Mouse (Mus musculus): Measurements from ENCODE around the gene Supt5. TPM values are rescaled to one million over a fixed set of nuclear protein-coding genes. Genes with fewer than 3 reads are reported as not detected.

The Supt5 gene
- polyA plus RNA-seq, 1 experiment from 2014 or later = 113 TPM

- H3K9me3 ChIP-seq (replicated peaks) = no peaks in the 10 kb centered on the region
- peak overlapping the region; percentile 94 for H3K27ac ChIP-seq (replicated peaks)
- peaks cover 52% of the 10 kb centered on the region for H3K4me1 ChIP-seq
- no peaks in the 10 kb centered on the region for H3K27me3 ChIP-seq (ENCODE audit: low read depth, poor library complexity, severe bottlenecking)
- WGBS = under 1% methylated on average over 43 of the region's 43 CpGs
- peak; percentile 71 for DNase-seq (ENCODE audit: low spot score)
- peaks cover 41% of the 10 kb centered on the region for H3K36me3 ChIP-seq
- peak overlapping the region; percentile 90 for H3K4me3 ChIP-seq
Observed at GRCm38 (mm10) chr7:28371514-28371989, 33.0 kb upstream of the Supt5 start.

DNA sequence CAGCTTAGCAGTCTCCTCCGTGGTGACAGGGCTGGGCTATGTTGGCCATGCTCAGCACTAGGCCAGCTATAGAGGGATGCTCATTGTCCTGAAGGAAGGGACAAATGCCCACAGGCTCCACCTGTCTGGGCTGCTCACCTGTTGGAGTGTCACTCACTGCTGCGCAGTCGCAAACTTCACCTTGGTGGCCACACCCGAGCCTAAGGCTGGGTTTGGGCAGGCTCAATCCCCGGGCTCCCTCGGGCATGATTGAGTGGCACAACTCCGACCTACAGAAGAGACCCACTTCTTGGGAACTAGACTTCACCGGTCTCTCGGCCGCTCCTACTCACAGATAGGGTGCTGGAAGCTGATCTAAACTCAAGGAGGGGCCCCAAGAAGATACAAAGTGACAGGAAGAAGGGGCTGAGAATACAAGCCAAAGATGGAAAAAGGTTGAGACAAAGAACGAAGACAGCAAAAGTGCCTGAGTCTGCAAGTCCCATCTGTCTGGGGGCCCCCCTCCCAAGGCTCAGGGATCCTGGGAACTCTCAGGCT lies 32.5 kb upstream of the Supt5 start:
- 12% methylated on average over 11 of the region's 11 CpGs for WGBS
- Histone ChIP-seq H3K36me3 (peaks cover 46% of the 10 kb centered on the region), H3K4me3 (peak overlapping the region; percentile 90), H3K4me1 (peaks cover 47% of the 10 kb centered on the region), H3K9me3 (replicated peaks) (no peaks in the 10 kb centered on the region), H3K27me3 (ENCODE audit: low read depth, poor library complexity, severe bottlenecking) (no peaks in the 10 kb centered on the region), H3K27ac (replicated peaks) (peak overlapping the region; percentile 94)
- DNase-seq (ENCODE audit: low spot score) = no peak

DNA sequence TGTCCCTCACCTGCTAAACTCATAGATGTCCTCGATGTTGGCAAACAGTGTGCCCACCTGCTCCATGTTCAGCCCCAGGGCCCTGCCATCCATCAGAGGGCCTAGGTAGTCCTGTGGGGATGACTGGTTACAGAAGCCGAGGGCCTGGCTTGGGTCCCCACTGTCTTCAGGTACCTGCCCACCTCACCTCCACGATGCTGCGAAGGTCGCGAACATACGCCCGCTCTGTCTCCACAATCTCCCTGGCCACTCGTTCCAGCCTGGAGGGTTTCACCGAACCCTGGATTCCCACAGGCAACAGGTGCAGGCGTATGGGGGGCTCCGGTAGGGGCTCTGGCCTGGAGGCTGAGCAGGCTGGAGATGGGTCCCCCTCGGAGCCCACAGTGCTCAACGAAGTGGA lies 31.5 kb upstream of the Supt5 start:
- peaks cover 56% of the 10 kb centered on the region for H3K36me3 ChIP-seq
- peak overlapping the region; percentile 94 for H3K27ac ChIP-seq (replicated peaks)

DNA sequence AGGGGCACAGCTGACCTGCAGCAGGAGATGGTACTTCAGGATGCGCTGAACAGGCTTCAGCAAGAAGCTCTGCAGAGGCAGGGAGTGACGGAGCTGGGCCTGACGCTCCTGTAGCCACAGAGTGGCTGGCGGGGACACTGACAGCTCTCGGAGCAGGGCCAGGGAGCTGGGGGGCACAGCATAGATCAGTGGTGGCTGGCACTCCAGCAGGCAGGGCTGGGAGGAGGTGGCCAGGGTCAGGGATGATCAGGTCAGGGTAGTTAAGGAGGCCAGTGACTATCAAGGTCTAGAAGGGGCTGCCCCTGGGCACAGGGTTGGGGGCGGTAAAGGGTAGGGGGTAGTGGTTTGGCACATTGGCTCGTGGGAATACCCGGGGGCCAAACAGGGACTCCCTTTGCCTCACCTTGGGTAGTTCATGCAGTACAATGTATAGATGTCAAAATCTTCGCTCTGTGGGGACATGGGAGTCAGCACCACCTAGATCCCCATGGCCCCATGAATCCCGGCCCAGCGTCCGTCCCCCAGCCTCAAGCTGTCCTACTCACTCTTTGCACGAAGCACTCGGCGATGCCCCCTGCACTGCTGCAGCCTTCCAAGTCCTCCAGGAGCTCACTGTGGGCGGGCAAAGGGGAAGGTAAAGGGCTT lies 29.9 kb upstream of the Supt5 start:
- Histone ChIP-seq H3K4me1 (peaks cover 27% of the 10 kb centered on the region), H3K27ac (replicated peaks) (no peak overlapping the region), H3K27me3 (ENCODE audit: low read depth, poor library complexity, severe bottlenecking) (no peaks in the 10 kb centered on the region), H3K4me3 (no peak overlapping the region), H3K9me3 (replicated peaks) (no peaks in the 10 kb centered on the region), H3K36me3 (peaks cover 73% of the 10 kb centered on the region)
- 88% methylated on average over 16 of the region's 16 CpGs for WGBS
- no peak for DNase-seq (ENCODE audit: low spot score)

More for the DNA sequence above, 31.5 kb upstream of the Supt5 start:
- Histone ChIP-seq H3K4me1 (peaks cover 37% of the 10 kb centered on the region), H3K4me3 (peak overlapping the region; percentile 90), H3K9me3 (replicated peaks) (no peaks in the 10 kb centered on the region), H3K27me3 (ENCODE audit: low read depth, poor library complexity, severe bottlenecking) (no peaks in the 10 kb centered on the region)
- WGBS = 95% methylated on average over 14 of the region's 14 CpGs
- no peak for DNase-seq (ENCODE audit: low spot score)

GRCm38 (mm10) chr7:28367663-28368275 lies 29.2 kb upstream of the Supt5 start:
- WGBS = 93% methylated on average over 16 of the region's 16 CpGs
- Histone ChIP-seq H3K9me3 (replicated peaks) (no peaks in the 10 kb centered on the region), H3K27me3 (ENCODE audit: low read depth, poor library complexity, severe bottlenecking) (no peaks in the 10 kb centered on the region), H3K27ac (replicated peaks) (no peak overlapping the region), H3K4me1 (peaks cover 27% of the 10 kb centered on the region), H3K4me3 (0 out of 2 replicates have a peak overlapping the region, but pooled peaks have one; percentile 6), H3K36me3 (peaks cover 79% of the 10 kb centered on the region)
- DNase-seq (ENCODE audit: low spot score) = no peak

- peaks cover 7% of the 10 kb centered on the region for H3K9me3 ChIP-seq (replicated peaks)
- peaks cover 89% of the 10 kb centered on the region for H3K36me3 ChIP-seq
- peaks cover 24% of the 10 kb centered on the region for H3K4me1 ChIP-seq
- no peak for DNase-seq (ENCODE audit: low spot score)
- 88% methylated on average over 16 of the region's 16 CpGs for WGBS
- no peak overlapping the region for H3K4me3 ChIP-seq
- H3K27me3 ChIP-seq (ENCODE audit: low read depth, poor library complexity, severe bottlenecking) = no peaks in the 10 kb centered on the region
- H3K27ac ChIP-seq (replicated peaks) = no peak overlapping the region
Observed at GRCm38 (mm10) chr7:28362441-28363060, 24.0 kb upstream of the Supt5 start.

DNA sequence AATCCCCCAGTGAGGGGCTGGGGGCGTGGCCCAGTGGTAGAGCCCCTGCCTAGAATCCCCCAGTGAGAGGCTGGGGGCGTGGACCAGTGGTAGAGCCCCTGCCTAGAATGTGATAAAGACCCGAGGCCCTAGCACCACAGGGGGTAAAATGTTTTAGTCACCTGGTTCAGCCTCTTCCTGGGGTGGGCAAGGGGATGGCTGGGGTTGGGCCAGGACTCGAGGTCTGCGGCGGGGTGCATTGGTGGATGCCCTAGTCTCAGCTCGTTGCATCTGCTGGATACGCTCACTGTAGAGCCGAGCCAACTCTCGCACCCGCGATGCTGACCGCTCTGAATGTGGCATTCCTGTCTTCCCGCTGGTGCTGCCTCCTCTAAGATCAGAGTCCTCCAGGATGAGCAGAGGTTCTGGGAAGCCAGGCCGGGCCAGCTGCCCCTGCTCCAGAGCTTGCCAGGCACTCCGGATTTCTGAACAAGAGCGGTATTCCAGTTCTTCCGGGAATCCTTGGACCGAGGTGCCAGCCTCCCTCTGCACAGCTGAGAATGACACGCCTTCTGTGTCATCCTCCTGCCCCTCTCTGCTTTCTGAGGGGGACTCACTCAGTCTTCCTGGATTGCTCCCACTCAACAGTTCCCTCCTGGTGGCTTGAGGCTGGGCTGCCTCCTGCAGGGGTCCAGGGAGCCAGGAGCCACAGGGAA lies 23.2 kb upstream of the Supt5 start:
- 96% methylated on average over 20 of the region's 20 CpGs for WGBS
- Histone ChIP-seq H3K27me3 (ENCODE audit: low read depth, poor library complexity, severe bottlenecking) (no peaks in the 10 kb centered on the region), H3K9me3 (replicated peaks) (peaks cover 7% of the 10 kb centered on the region), H3K27ac (replicated peaks) (no peak overlapping the region), H3K36me3 (peaks cover 81% of the 10 kb centered on the region), H3K4me3 (no peak overlapping the region), H3K4me1 (peaks cover 31% of the 10 kb centered on the region)
- no peak for DNase-seq (ENCODE audit: low spot score)

- Histone ChIP-seq H3K27me3 (ENCODE audit: low read depth, poor library complexity, severe bottlenecking) (no peaks in the 10 kb centered on the region), H3K27ac (replicated peaks) (no peak overlapping the region), H3K4me3 (0 out of 2 replicates have a peak overlapping the region, but pooled peaks have one; percentile 11), H3K9me3 (replicated peaks) (peaks cover 7% of the 10 kb centered on the region), H3K36me3 (peaks cover 68% of the 10 kb centered on the region), H3K4me1 (peaks cover 37% of the 10 kb centered on the region)
- WGBS = 93% methylated on average over 6 of the region's 6 CpGs
- DNase-seq (ENCODE audit: low spot score) = no peak
Observed at GRCm38 (mm10) chr7:28360291-28360690, 21.7 kb upstream of the Supt5 start.

DNA sequence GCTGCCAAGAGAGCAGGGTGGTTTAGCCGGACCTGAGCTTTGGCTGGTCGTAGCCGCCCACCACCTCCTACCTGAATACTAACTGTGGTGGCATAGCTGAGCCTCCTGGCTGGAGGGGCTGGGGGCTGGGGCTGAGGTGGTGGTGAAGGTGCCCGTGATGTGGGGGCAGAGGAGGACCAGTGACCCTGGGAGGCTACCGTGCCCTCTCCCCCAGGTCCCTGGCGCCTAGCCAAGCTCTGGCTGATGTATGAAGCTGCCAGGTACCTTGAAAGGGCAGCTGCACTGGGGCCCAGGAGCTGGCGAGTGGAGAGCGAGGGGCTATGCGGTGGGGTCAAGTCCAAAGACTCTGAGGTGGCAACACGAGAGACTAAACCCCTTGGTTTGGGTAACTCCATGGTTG lies 21.3 kb upstream of the Supt5 start:
- 0 out of 2 replicates have a peak overlapping the region, but pooled peaks have one; percentile 11 for H3K4me3 ChIP-seq
- H3K9me3 ChIP-seq (replicated peaks) = peaks cover 7% of the 10 kb centered on the region
- H3K4me1 ChIP-seq = peaks cover 37% of the 10 kb centered on the region
- DNase-seq (ENCODE audit: low spot score) = no peak
- no peaks in the 10 kb centered on the region for H3K27me3 ChIP-seq (ENCODE audit: low read depth, poor library complexity, severe bottlenecking)
- H3K36me3 ChIP-seq = peaks cover 68% of the 10 kb centered on the region
- no peak overlapping the region for H3K27ac ChIP-seq (replicated peaks)
- WGBS = 94% methylated on average over 10 of the region's 10 CpGs

DNA sequence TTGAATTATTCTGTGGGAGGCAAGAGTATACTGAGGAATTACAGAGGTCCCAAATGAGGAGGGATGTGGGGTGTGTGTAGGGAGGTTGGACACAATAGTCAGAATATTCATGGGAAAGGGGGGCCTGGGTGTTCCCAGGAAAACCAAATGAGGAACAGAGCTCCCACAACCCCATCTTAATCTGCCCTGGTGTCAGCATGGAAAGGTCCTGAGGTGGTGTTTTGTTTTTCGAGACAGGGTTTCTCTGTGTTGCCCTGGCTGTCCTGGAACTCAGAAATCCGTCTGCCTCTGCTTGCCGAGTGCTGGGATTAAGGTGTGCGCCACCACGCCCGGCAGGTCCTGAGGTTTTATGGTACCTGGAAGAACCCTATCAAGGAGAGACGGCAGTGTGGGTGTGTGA lies 19.9 kb upstream of the Supt5 start:
- H3K9me3 ChIP-seq (replicated peaks) = peaks cover 7% of the 10 kb centered on the region
- peaks cover 68% of the 10 kb centered on the region for H3K36me3 ChIP-seq
- H3K27ac ChIP-seq (replicated peaks) = peak overlapping the region; percentile 74
- no peak for DNase-seq (ENCODE audit: low spot score)
- no peaks in the 10 kb centered on the region for H3K27me3 ChIP-seq (ENCODE audit: low read depth, poor library complexity, severe bottlenecking)
- WGBS = 54% methylated on average over 7 of the region's 7 CpGs
- peaks cover 37% of the 10 kb centered on the region for H3K4me1 ChIP-seq
- peak overlapping the region; percentile 29; the same call in 1 of the 2 replicates for H3K4me3 ChIP-seq

- H3K27ac ChIP-seq (replicated peaks) = peak overlapping the region; percentile 74
- DNase-seq (ENCODE audit: low spot score) = no peak
- peaks cover 68% of the 10 kb centered on the region for H3K36me3 ChIP-seq
- peak overlapping the region; percentile 29 for H3K4me3 ChIP-seq
- H3K9me3 ChIP-seq (replicated peaks) = peaks cover 7% of the 10 kb centered on the region
- no peaks in the 10 kb centered on the region for H3K27me3 ChIP-seq (ENCODE audit: low read depth, poor library complexity, severe bottlenecking)
- H3K4me1 ChIP-seq = peaks cover 37% of the 10 kb centered on the region
- WGBS = 5% methylated on average over 5 of the region's 5 CpGs
Observed at GRCm38 (mm10) chr7:28357984-28358383, 19.4 kb upstream of the Supt5 start.

DNA sequence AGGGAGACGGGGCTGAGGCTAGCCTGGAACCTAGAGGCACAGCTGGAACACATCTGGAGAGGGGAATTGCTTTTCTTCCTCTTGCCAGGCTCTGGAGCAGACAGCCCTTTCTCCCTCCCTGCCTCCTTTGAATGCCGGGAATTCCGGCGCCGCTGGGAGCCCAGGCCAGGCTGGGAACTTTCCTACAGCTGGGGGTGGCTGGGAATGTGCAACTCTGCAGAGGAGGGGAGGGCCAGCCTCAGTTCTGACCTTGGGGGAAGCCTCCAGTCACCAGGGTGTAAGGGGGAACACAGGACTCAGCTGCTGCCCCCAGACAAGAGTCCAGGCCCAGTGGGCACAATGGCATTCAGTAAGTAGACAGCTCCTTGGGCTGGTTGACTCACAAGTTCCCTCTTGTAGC lies 18.4 kb upstream of the Supt5 start:
- DNase-seq (ENCODE audit: low spot score) = peak; percentile 62
- Histone ChIP-seq H3K27me3 (ENCODE audit: low read depth, poor library complexity, severe bottlenecking) (no peaks in the 10 kb centered on the region), H3K4me3 (peak overlapping the region; percentile 7; the same call in 1 of the 2 replicates), H3K9me3 (replicated peaks) (peaks cover 6% of the 10 kb centered on the region), H3K27ac (replicated peaks) (peak overlapping the region; percentile 74), H3K4me1 (peaks cover 40% of the 10 kb centered on the region), H3K36me3 (peaks cover 68% of the 10 kb centered on the region)
- WGBS = 1% methylated on average over 4 of the region's 5 CpGs
